Mouse (Mus musculus): ENCODE measurements around the gene Adam11. TPM values are rescaled to one million over a fixed set of nuclear protein-coding genes. Genes with fewer than 3 reads are reported as not detected.
"Not testable (repeated sequence)": the region's sequence is repeated elsewhere in the genome, so short reads cannot be mapped to it uniquely, and the experiment has no call there.

The Adam11 gene
- total RNA-seq (2021): 1 to 10 TPM in 1 of 2 experiments, under 1 TPM in 1; 0.84 to 1.4 TPM
- long read RNA-seq, experiment 1, partial matches to known transcripts: 0 of 1 reads
- long read RNA-seq, experiment 1, other reads (novel, unspliced or antisense): 1 of 1 reads
- long read RNA-seq, experiment 2, partial matches to known transcripts: 3 of 3 reads
- long read RNA-seq, experiment 2, other reads (novel, unspliced or antisense): 0 of 3 reads

DNA sequence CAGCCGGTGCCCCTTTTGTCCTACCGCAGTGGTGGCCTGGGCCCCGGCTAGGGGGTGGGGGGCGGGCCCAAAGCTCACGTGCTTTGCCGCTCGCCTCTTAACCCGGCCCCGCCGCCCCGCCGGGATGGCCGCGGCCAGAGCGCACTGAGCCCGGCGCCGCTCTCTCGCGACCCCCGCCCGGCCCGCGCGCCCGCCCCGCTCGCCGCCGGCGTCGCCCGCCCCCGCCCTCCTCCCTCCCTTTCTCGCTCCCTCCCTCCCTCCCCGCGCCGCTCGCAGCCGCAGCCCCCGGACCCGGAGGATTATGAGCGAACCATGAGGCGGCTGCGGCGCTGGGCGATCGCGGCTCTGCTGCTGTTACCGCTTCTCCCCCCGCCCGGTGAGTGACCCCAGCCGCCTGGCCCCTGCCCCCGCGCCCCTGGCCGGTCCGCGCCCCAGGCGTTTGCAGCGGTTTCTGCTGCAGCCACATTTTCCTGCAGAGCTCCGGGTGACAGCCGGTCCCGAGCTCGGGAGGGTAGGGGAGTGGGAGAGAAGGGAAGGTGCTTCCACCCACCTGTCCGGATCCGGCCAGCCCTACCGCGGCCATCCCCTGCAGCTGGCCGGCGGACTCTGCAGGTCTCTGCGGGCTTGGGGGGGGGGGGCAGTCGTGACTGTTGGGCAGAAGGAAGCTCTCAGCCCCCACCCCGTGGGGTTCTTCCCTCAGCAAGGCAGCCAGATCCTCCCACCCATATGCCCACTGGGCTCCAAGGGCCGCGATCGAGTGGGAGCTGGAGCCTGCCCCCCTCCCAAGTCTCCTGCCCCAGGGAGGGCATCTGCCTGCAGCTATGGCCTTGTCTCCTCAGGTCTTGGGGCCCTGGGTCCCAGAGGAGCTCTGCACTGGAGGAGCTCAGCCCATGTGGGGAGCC is at the start of gene Adam11:
TSS of gene Adam11 (plus strand) at position 131 of the 902 bp plus-strand sequence.
- DNase-seq: no peak
- intact Hi-C loops (cut with DNase I; ENCODE audit: low total_unique reads): no loop called here

DNA sequence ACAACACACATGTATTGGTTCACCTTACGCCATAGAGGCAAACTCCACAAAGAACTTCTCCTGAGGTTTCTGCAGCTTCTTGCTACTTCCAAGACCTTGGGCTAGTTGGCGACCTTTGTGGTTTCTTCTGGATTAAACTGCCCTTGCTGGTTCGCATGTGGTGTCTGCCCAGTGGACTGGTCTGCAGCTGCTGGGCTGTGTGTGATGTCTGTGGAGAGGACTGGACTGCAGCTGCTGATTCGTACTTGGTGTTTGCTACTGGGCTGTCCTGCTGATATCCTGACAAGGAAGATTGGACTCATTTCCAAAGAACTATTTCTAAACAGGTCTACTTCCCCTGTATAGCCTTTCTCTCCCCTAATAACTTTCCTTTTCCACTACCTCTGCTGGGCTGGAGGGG is 48.8 kb upstream of the Adam11 start:
- DNase-seq: no peak
- intact Hi-C loops (cut with DNase I; ENCODE audit: low total_unique reads): no loop called here

DNA sequence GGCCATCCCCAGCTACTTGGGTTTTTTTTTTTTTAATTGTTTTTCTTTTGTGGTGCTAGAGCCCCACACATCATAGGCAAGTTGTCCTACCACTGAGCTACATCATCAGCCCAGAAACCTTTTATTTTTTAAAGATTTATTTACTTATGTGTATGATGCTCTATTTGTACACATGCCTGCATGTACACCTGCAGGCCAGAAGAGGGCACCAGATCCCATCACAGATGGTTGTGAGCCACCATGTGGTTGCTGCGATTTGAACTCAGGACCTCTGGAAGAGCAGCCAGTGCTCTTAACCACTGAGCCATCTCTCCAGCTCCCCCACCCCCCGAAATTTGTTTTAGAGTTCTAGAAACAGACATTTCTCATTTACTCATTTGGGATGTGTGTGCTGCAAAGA is 46.7 kb upstream of the Adam11 start:
- intact Hi-C loops (cut with DNase I; ENCODE audit: low total_unique reads); DNase-seq: not testable (repeated sequence)

DNA sequence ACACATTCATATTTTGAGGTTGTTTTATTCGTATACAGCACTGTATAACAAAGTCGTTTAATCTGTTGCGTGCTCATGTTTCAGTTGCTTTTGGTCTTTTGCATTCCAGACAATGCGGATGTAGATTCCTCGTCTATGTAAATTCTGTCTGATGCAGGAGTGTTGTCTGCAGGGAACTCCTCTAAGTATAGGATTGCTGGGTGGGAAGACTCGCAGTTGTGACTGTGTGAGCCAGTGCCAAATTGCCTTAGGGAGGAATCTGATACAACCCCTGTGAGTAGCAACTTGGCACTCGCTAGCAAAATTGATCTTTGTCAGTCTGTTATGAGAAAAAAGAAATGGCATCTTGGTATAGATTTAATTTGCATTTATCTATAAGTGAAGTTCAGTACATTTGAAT is 45.1 kb upstream of the Adam11 start:
- DNase-seq: no peak
- intact Hi-C loops (cut with DNase I; ENCODE audit: low total_unique reads): no loop called here

DNA sequence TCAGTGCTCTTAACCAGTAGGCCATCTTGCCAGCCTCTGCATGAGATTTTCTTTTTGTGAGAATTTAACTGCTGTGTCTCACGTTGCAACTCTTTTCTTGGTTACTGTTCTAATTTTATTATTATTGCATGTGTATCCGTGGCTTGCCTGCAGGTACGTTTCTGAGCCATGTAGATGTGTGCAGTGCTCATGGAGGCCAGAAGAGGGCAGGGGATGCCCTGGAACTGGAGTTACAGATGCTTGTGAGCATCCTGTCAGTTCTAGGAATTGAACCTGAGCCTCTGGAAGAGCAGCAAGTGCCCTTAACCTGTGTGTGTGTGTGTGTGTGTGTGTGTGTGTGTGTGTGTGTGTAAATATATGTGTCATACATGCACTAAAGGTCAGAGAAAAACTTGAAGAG is 35.7 kb upstream of the Adam11 start:
- DNase-seq: no peak
- intact Hi-C loops (cut with DNase I; ENCODE audit: low total_unique reads): no loop called here

DNA sequence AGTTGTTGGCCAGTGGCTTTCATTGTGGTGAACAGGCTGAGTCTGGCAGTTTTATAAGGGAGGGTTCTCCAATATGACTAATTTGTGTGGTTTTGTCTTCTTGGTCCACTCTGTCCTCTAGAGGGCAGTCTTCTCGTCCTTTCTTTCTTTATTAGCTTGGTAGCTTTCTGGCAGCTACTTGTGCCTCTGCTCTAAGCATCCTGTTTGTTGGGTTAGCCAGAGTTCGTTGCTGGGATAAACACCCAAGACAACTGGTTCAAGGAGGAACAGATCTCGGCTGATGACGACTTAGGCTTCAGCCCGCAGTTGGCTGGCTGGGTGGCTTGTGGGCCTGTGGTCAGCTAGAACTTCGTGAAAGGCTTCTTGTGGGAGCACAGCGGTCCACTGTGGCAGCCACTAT is 32.6 kb upstream of the Adam11 start:
- intact Hi-C loops (cut with DNase I; ENCODE audit: low total_unique reads): no loop called here
- DNase-seq: peak; percentile 56

DNA sequence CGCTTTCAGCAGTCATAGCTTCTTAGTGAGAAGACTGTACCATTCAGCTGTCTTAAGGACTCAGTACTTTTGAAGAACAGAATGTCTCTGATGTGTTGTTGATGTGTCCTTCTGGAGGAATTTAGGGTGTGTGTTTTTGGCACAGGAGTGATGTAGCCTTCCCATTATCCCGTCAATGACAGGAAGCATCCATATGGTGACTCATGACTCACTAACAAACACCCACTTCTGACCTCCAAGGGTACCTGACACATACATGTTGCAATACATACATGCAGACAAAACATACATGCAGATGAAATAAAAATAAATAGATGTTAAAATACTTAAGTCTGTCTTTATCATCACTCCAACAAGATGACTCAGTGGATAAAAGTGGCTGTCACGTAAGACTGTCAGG is 31.4 kb upstream of the Adam11 start:
- DNase-seq: no peak
- intact Hi-C loops (cut with DNase I; ENCODE audit: low total_unique reads): no loop called here

DNA sequence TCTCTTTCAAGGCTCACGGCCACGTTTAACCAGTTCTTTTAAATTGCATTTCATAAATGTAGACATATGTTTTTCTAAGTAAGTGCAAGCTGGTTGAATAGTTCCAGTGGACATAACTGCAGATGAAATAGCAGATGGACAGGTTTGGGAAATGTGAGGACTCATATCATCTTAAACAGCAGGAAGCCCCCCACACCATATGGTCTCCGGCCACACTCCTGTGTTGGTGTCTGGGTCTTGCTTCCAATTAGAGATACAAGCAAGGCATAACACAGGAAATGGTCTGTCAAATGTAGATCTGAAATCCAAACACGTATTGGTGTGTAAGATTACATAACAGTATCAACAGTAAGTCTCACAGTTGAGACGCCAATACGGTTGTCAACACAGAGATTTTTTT is 29.9 kb upstream of the Adam11 start:
- no peak for DNase-seq
- intact Hi-C loops (cut with DNase I; ENCODE audit: low total_unique reads): no loop called here

DNA sequence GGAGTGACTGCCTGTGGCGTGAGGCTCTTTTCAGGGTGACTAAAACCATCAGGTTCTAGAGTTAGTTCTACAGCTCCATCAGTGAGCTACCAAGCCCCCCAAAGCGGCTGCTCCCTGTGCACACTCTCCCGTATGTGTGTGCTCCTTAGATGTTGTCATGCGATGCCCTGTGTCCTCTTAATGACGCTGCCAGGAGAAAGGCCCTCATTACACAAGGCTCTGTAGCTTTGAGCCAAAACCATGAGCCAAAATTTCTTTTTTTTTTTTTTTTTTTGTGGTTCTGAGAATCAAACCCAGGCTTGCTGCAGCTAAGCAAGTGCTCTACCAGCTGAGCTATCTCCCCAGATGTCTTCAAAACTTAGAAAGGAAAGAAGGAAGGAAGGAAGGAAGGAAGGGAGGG is 28.1 kb upstream of the Adam11 start:
- intact Hi-C loops (cut with DNase I; ENCODE audit: low total_unique reads): no loop called here

DNA sequence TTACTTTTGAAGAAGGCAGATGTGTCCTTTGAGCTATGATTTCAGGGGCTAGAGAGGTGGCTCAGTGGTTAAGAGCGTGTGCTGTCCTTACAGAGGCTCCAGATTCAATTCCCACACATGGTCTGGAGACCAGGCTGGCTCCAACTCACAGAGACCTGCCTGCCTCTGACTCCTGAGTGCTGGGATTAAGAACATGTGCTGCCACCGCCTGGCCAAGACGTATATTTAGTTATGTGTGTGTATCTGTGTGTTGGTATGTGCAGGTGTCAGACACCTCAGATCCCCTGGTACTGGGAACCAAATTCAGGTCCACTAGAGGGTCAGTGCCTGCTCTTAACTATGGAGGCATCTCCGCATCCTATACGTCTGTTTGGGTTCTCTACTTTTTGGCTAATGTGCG is 26.3 kb upstream of the Adam11 start:
- no peak for DNase-seq
- intact Hi-C loops (cut with DNase I; ENCODE audit: low total_unique reads): no loop called here

More for the DNA sequence above, 28.1 kb upstream of the Adam11 start:
- DNase-seq: no peak

DNA sequence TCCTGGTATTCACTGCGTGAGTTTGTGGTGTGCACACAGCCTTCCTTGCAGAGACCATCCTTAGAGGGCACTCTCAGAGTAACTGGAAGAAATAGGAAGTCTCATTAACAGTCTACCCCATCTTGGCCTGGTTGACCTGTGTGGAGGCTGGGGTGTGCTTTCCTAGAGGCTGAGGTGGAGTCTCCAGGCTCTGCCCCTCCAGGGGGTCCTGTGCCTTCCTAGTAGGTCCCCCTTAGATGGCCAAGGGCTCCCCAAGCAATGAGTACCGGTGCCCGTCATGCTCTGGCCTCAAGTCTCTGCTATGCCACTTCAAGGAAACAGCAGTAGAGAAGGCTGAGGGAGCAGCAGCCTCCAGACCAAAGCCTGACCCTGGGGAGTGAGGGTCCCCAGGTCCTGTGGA is 23.2 kb upstream of the Adam11 start:
- intact Hi-C loops (cut with DNase I; ENCODE audit: low total_unique reads): no loop called here
- DNase-seq: no peak

DNA sequence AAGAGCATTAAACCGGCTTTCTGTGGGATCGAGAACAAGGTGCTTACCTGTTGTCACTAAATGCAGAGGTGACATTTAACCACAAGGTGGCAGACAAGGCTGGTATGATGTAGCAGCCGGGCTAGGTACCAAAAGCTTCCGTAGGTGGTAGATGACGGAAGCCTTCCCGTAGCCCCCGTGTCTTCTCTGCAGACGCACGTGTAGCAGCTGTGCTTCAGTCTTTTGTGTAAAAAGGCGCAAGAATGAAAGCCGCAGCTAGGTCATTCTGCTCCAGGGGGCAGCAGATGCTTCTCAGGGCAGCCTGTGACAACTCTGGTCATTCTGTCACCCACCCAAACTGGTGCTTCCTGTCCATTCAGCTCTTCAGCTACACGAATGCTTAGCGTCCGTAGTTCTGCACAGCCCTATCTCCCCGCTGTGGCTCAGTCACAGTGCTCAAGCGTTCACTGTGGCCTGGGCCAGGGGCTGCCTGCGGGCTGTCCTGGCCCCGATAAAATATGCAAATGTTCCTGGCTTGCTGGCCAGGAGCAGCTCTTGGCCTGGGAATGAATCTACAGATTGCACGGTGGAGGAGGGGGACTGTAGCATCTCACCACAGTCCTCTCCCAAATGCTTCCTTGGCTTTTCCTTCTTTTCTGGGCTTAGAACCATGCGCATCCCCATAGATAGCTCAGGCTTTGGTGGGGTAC is 21.8 kb upstream of the Adam11 start:
- intact Hi-C loops (cut with DNase I; ENCODE audit: low total_unique reads): no loop called here
- peak; percentile 34 for DNase-seq

DNA sequence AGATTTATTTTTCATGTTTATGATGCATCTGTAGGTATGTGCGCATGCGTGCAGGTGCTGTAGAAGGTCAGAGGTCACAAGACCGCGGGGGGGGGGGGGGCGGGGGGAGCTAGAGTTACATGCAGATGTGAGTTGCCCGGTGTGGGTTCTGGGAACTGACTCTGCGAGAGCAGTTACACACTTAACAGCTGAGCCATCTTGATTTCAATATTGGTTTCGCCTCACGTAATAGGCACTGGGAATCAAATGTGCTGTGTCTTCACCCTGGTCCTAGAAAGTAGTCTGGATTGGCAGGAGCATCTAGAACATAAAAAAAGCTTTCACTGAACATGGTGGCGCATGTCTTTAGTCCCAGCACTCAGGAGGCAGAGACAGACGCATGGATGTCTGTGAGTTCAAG is 20.6 kb upstream of the Adam11 start:
- intact Hi-C loops (cut with DNase I; ENCODE audit: low total_unique reads): no loop called here
- DNase-seq: no peak

DNA sequence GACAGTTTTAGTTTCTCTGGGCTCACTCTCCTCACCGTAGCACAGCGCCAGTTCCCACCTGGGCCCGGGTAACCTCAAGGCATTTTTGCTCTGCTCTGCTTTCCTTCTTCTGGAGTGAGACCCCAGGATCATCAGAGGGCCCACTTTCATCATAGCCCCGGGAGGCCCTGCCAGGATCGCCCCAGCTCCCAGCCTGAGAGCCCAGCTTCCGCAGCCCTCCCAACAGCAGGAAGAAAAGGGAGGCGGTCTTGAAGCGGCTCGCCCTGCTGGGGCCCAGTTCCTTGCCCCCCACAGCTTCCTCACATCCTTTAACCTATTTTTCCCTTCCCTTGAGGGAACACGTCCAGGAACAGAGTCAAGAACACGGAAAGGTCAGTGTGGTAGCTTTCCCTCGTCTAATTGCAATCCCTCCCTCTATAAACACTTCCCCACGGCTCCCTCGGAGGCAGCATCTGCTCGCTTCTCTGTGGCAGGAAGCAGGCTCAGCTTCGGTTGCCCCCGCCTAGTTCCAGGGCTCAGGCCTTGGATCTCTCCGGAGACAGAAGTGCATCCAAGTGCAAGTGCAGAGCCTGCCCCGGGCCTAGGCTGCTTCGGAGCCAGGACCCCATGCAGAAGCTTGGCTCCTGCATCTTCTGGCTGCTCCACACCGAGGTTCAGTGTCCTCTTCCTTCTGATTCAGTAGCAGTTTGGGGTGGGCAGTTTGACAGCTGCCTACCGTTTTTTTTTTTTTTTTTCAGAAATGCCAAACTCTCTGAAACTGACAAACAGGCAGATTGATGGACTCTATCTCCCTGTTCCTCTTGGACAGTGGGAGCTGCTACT is 19.9 kb upstream of the Adam11 start:
- peak; percentile 49 for DNase-seq
- intact Hi-C loops (cut with DNase I; ENCODE audit: low total_unique reads): no loop called here

DNA sequence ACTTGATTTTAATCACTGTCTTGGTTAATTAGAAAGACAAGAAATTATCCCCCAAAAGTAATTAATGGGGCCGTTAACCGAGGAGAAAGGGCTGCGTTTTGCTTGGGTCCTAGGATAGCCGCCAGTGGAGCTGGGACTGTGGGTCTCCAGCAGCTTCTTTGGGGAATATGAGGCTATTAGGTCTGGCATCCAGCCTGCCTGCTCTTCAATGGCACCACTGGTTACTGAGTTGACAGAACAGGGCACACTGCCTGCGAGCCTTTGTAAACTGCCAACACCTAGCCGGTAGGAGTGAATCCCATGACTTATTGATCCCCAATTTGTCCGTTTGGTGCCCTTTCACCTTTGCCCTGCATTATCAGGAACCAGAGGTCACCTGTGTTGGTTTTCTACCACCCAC is 19.2 kb upstream of the Adam11 start:
- intact Hi-C loops (cut with DNase I; ENCODE audit: low total_unique reads): no loop called here
- no peak for DNase-seq

DNA sequence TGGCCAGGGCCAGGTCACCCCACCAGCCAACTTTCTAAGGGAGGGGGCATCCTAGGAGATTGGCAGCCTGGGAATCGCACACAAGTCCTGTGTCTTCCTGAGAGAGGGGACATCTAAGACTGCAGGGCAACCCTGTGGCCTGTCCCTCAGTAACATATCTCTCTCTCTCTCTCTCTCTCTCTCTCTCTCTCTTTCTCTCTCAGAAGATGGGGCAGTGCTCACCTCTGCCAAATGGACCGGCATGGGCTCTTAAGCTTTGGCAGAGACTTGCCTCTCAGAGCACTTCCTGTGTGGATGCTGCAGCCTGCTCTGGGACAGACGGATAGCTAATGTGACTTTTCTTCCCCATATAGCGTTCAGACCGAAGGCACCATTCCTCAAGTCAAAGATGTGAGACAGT is 18.4 kb upstream of the Adam11 start:
- no peak for DNase-seq
- intact Hi-C loops (cut with DNase I; ENCODE audit: low total_unique reads): no loop called here

DNA sequence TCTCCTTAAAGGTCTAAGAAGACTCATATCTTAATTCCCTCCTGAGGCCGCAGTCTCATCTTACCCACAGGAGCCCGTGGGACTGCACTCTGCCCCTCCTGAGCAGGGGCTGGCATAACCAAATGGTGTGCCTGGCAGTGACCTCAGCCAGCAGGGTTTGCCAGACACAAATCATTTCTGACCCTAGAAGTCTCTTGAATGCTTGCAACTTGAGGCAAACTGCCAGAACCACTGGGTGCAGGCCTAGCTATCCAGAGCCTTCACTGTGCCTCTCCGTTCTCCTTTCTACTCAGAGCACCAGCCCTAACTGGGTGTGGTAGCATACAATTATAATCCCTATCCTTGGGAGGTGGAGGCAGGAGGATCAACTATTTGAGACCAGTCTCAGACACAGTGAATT is 16.5 kb upstream of the Adam11 start:
- DNase-seq: no peak
- intact Hi-C loops (cut with DNase I; ENCODE audit: low total_unique reads): no loop called here

DNA sequence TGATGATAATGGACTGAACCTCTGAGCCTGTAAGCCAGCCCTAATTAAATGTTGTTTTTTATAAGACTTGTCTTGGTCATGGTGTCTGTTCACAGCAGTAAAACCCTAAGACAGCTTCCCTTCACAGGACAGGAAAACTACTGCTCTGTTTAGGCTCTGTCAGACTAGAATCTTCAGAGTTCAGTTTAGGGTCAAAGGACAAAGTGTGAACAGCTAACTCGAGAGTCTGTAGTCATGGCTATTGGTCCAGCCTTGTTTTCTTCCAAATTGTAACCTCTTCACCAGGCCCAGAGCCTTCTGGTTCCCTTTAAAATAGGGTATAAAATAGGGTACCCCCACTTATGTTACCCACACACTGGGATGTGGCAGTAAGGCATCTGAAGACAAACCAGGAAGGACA is 13.4 kb upstream of the Adam11 start:
- intact Hi-C loops (cut with DNase I; ENCODE audit: low total_unique reads): no loop called here
- DNase-seq: no peak

DNA sequence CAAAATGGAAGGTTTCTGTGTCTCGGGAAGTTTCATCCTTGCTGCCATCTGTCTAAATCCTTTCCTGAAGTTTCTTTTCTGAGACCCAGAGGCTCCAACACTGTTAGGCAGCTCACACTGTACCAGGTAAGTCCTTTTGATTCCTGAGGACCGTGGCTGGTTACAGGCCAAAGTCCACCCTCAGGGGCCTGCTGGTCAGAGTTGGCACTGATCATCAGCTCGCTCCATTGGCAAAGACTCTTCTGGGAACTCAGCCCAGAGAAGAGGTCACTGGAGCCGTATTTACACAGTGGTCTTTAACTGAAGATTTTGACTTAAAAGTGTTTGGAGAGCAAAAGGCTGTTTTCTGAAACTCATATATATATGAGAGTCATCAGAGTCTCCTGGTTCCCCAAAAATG is 12.9 kb upstream of the Adam11 start:
- intact Hi-C loops (cut with DNase I; ENCODE audit: low total_unique reads): no loop called here
- no peak for DNase-seq

DNA sequence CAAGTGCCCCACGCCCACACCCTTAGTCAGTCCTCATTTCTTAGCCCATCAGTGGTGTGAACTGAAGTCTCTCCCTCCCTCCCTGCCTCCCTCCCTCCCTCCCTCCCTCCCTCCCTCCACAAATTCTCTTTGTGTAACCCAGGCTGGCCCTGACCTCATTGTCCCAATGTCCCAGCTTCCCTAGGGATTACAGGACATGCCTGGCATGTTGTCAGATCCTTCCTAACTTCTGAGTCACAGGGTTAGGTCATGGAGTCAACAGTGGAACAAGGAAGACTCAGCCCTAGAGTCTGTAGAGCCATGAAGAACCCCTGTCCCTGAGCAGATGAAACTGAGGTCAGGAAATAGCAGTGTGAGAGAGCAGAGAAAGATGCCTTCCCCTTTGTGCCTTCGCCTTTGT is 11.5 kb upstream of the Adam11 start:
- no peak for DNase-seq
- intact Hi-C loops (cut with DNase I; ENCODE audit: low total_unique reads): no loop called here

Data from gastrocnemius, postnatal 14 days (tissue).